Mouse (Mus musculus) liver, embryonic 14.5 days (tissue): ENCODE measurements around the gene Rtraf.

Source experiments
- CTCF ChIP-seq: IDR thresholded peaks from 2 replicates; pipeline ENCODE4 v1.5.1; 2016; ENCODE audit warnings: antibody characterized with exemption, low read depth, control low read depth
- EP300 ChIP-seq: IDR thresholded peaks from 2 replicates; pipeline ENCODE4 v1.6.1; 2016; ENCODE audit warnings: antibody characterized with exemption, low read depth

GRCm38 (mm10) chr14:19803623-19804022 is 20.0 kb downstream of the Rtraf start:
- TF ChIP-seq CTCF, result no peak
- no peak for TF ChIP-seq EP300
